Comparison of ENCODE assay signal across 8 mouse cellular contexts in the genomic region with DNA sequence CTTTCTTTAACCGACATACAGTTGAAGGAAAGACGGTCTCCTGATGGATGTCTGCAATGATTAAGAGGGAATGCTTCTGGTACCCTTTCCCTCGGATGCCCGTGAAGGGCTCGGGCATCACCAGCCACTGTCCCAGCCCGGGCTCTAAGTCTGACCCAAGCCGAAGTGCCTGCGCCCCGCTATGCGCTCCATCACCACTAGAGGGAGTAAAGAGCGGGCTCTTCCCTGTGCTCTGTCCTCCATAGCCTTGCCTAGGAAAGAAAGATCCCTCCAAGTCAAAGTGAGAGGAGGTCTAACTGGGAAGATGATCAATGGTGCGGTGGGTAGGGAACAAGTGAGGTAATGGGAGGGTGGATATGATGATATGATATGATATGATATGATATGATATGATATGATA. TPM values are rescaled to one million over a fixed set of nuclear protein-coding genes. Genes with fewer than 3 reads are reported as not detected.
DNase-seq lines count a peak whose midpoint lies in the region; ATAC-seq and TF ChIP-seq lines count a peak whose summit lies in the region.

No protein-coding gene starts in this region.

- no peaks in the 10 kb centered on the region for H3K36me3 ChIP-seq in thymus, adult 2 months (ENCODE audit: control insufficient read depth, insufficient read depth, low read length)
- no peaks in the 10 kb centered on the region for H3K36me3 ChIP-seq in intestine, embryonic 14.5 days (ENCODE audit: control insufficient read depth, insufficient read depth, low read length)
- H3K36me3 ChIP-seq in midbrain, embryonic 14.5 days (ENCODE audit: control insufficient read depth, insufficient read depth, low read length), result no peaks in the 10 kb centered on the region

- intact Hi-C loops in left cerebral cortex, postnatal 36 days (cut with DNase I), result no loop called here

- no peak overlapping the region for H3K27ac ChIP-seq in thymus, adult 2 months (ENCODE audit: control insufficient read depth, insufficient read depth, low read length)
- H3K27ac ChIP-seq in intestine, embryonic 14.5 days (ENCODE audit: low read depth), result no peak overlapping the region
- no peak overlapping the region for H3K27ac ChIP-seq in midbrain, embryonic 14.5 days (replicated peaks; ENCODE audit: low read depth, low read length)

- H3K27me3 ChIP-seq in thymus, adult 2 months (ENCODE audit: control insufficient read depth, insufficient read depth, low read length), result no peaks in the 10 kb centered on the region
- no peaks in the 10 kb centered on the region for H3K27me3 ChIP-seq in intestine, embryonic 14.5 days (replicated peaks; ENCODE audit: control insufficient read depth, insufficient read depth, low read length)
- no peaks in the 10 kb centered on the region; the same call in 1 of the 2 replicates for H3K27me3 ChIP-seq in midbrain, embryonic 14.5 days (ENCODE audit: control insufficient read depth, insufficient read depth, low read length)

- no peak overlapping the region for H3K4me3 ChIP-seq in thymus, adult 2 months (ENCODE audit: control insufficient read depth, insufficient read depth, low read length)
- no peak overlapping the region for H3K4me3 ChIP-seq in intestine, embryonic 14.5 days (ENCODE audit: low read depth, low read length)
- no peak overlapping the region for H3K4me3 ChIP-seq in midbrain, embryonic 14.5 days (replicated peaks; ENCODE audit: low read depth, low read length)

- H3K4me2 ChIP-seq in intestine, embryonic 14.5 days (ENCODE audit: low read length), result no peak overlapping the region
- no peak overlapping the region for H3K4me2 ChIP-seq in midbrain, embryonic 14.5 days (ENCODE audit: low read length)

- no peaks in the 10 kb centered on the region for H3K9me3 ChIP-seq in intestine, embryonic 14.5 days (ENCODE audit: control insufficient read depth, low read length)
- no peaks in the 10 kb centered on the region for H3K9me3 ChIP-seq in midbrain, embryonic 14.5 days (ENCODE audit: control insufficient read depth, low read length)

- peak; percentile 82 for TF ChIP-seq CTCF in thymus, adult 2 months (IDR thresholded peaks at IDR 0.05; ENCODE audit: borderline replicate concordance, control insufficient read depth, extremely low read depth, insufficient read depth, low read length, poor library complexity)

- ATAC-seq in intestine, embryonic 14.5 days (replicated peaks; ENCODE audit: low FRiP score, low TSS enrichment, low read depth), result 0 out of 2 replicates have a peak, but pooled peaks have one; percentile 29
- ATAC-seq in midbrain, embryonic 14.5 days (ENCODE audit: low FRiP score, low TSS enrichment), result peak; percentile 53; the same call in 1 of the 2 replicates

- peak; percentile 55 for DNase-seq in thymus, adult 2 months
- no peak for DNase-seq in thymus, adult 18-20 months
- DNase-seq in cerebellum, postnatal 25 days, result peak; percentile 79 to 86
- peak; percentile 39 for DNase-seq in gastrocnemius, adult 18-20 months (ENCODE audit: low spot score)
- peak; percentile 91 for DNase-seq in intestine, embryonic 14.5 days (ENCODE audit: low spot score)
- peak; percentile 31 to 47 for DNase-seq in left cerebral cortex, postnatal 36 days (ENCODE audit: low spot score in 2 of 2)
- peak; percentile 85 for DNase-seq in midbrain, embryonic 14.5 days
- peak; percentile 54 to 73 for DNase-seq in spleen, postnatal 10 days (ENCODE audit: low spot score in 2 of 2)

- H3K9ac ChIP-seq in intestine, embryonic 14.5 days (ENCODE audit: low read length), result no peak overlapping the region
- H3K9ac ChIP-seq in midbrain, embryonic 14.5 days (replicated peaks; ENCODE audit: low read length), result no peak overlapping the region

- H3K4me1 ChIP-seq in thymus, adult 2 months (replicated peaks; ENCODE audit: control insufficient read depth, insufficient read depth, low read length), result no peaks in the 10 kb centered on the region
- no peaks in the 10 kb centered on the region for H3K4me1 ChIP-seq in intestine, embryonic 14.5 days (replicated peaks; ENCODE audit: control insufficient read depth, insufficient read depth, low read length)
- no peaks in the 10 kb centered on the region for H3K4me1 ChIP-seq in midbrain, embryonic 14.5 days (ENCODE audit: control insufficient read depth, insufficient read depth, low read length)

- TF ChIP-seq POLR2A in thymus, adult 2 months (IDR thresholded peaks at IDR 0.05; ENCODE audit: control insufficient read depth, extremely low read depth, insufficient read depth, low read length, poor library complexity), result no peak

- 5% methylated on average over 12 of the region's 12 CpGs for WGBS in thymus, adult 2 months
- 5% methylated on average over 12 of the region's 12 CpGs for WGBS in intestine, embryonic 14.5 days
- WGBS in midbrain, embryonic 14.5 days, result 4% methylated on average over 12 of the region's 12 CpGs

RNA-seq across cellular contexts. Expression of gene Vsx2, which starts 23.5 kb away (rescaled TPM):
- polyA plus RNA-seq in thymus, adult 2 months (2012; rRNA removed), result 0.70 and 0.74 TPM in 2 replicates
- not detected for total RNA-seq in gastrocnemius, adult 18-20 months (2021)
- polyA plus RNA-seq in intestine, embryonic 14.5 days (2014; fragmentation: Nextera tagmentation; extraction: Ambion mirVana), result not detected in 2 replicates
- total RNA-seq in left cerebral cortex, postnatal 36 days (2021), result under 1 TPM; 0.16 to 0.22 TPM
- polyA plus RNA-seq in midbrain, embryonic 14.5 days (2014; fragmentation: Nextera tagmentation; extraction: Ambion mirVana), result 2.7 and 4.0 TPM in 2 replicates

Comparison
In these comparisons a context has a peak if more than half of its experiments do, and no peak if none do; other contexts are left out.
1. DNase-seq: peak in thymus, adult 2 months (single experiment), cerebellum, postnatal 25 days (2 of 2), gastrocnemius, adult 18-20 months (single experiment), intestine, embryonic 14.5 days (single experiment), left cerebral cortex, postnatal 36 days (2 of 2), midbrain, embryonic 14.5 days (single experiment) and spleen, postnatal 10 days (2 of 2); none in thymus, adult 18-20 months (0 of 2).